Mouse (Mus musculus) olfactory bulb, adult 2 months (tissue): ENCODE measurements around the gene Itgb4. TPM values are rescaled to one million over a fixed set of nuclear protein-coding genes. Genes with fewer than 3 reads are reported as not detected.

Source experiments
- H3K27ac ChIP-seq: fragments of 200-500 bp; 2 replicates; pipeline ENCODE4 v1.5.1; 2012; ENCODE audit warnings: low read depth, low read length; ENCODE audit not compliant: insufficient read depth
- H3K4me1 ChIP-seq: fragments of 200-500 bp; 2 replicates; pipeline ENCODE4 v1.6.1; 2012; ENCODE audit warnings: low read length; ENCODE audit not compliant: control insufficient read depth, insufficient read depth
- H3K4me3 ChIP-seq: fragments of 200-500 bp; 2 replicates; pipeline ENCODE4 v1.5.1; 2012; ENCODE audit warnings: mild to moderate bottlenecking, low read depth, low read length, moderate library complexity; ENCODE audit not compliant: insufficient read depth
- CTCF ChIP-seq: fragments of 200-500 bp; IDR thresholded peaks from 2 replicates; pipeline ENCODE4 v1.5.1; 2012; ENCODE audit warnings: low read depth, mild to moderate bottlenecking, low read length, moderate library complexity; ENCODE audit not compliant: insufficient read depth
- POLR2A ChIP-seq: fragments of 200-500 bp; IDR thresholded peaks from 2 replicates; pipeline ENCODE4 v1.6.1; 2012; ENCODE audit warnings: mild to moderate bottlenecking, low read depth, low read length, moderate library complexity; ENCODE audit not compliant: insufficient read depth
- WGBS: fragments of 180-500 bp; shearing (Covaris S2); methylation state at CpG from one replicate; pipeline ENCODE4 v1.1.7; 2018; 5-methylcytosine and 5-hydroxymethylcytosine counted together
- polyA plus RNA-seq: library from polyadenylated mRNA; stranded (reverse); fragments of >200 nt; gene quantifications from 2 replicates; pipeline ENCODE4 v1.2.4, GENCODE M21; 2012; ENCODE audit warnings: low replicate concordance; ENCODE audit not compliant: missing spikeins, insufficient read depth, insufficient read length

Gene Itgb4
- polyA plus RNA-seq: not detected in 2 replicates

DNA sequence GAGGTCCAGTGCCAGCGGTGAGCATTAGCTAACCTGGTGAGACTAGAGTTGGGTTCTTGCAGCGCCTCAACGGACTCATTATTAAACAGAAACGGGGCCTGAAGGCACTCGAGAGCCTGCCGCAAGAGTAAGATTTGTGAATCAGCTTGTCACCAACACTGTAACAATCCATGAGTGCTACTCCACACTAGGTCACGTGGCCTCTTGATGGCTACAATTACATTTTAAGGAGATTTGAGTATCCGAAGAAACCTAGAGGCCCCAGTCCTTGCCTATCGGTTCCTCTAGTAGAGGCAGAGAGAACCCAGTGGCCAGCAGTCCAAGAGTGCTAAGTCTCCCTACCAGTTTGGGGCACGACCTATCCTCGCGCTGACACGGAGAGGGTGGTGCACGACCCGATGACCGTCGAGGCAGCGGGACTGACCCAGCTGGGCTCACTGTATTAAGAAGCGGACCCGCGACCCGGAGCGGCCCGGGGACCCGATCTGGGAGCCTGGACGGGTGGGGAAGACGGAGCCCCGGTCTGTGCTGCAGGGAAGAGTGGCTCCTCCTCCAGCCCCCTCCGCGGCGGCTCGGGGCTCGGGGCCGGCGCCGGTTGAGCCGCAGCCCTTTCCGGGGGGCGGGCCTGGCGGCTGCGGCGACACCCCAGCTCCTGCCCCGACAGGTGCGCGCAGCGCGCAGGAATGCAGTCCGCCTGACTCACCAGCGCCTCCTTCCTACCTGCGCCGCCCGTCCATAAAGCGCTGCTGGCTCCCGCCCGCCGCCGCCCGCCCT is at the start of gene Itgb4:
Gene Itgb4, plus strand, starts transcription at position 401 of the 774 bp plus-strand sequence.
- 13% methylated on average over 56 of the region's 58 CpGs for WGBS
- peaks cover 6% of the 10 kb centered on the region; the same call in 1 of the 2 replicates for H3K4me1 ChIP-seq
- peak within 1 kb of the TSS; percentile 22 for H3K4me3 ChIP-seq
- H3K27ac ChIP-seq: no peak within 1 kb of the TSS
- no peak for TF ChIP-seq CTCF
- TF ChIP-seq POLR2A: no peak

DNA sequence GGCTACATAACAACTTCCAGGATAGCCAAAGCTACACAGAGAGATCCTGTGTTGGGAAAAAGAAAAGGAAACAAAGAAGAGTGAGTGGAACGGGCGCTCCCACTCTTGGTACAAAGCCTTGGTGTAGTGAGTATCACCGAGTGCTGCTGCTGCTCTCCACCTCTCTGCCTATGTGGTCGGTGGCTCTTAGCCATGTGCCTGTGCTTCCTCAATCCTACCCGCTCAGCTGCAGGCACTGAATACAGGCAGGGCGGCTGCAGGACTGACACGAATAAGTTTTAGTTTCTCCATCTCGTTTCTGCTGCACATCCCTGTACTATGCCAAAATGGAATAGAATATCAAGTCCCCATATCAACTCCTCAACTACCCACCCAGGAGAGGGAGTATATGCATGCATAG is 45.5 kb upstream of the Itgb4 start:
- 88% methylated on average over 8 of the region's 8 CpGs for WGBS
- no peak for TF ChIP-seq POLR2A
- TF ChIP-seq CTCF: no peak
- no peak overlapping the region for H3K27ac ChIP-seq
- H3K4me1 ChIP-seq: peaks cover 2% of the 10 kb centered on the region
- H3K4me3 ChIP-seq: no peak overlapping the region

- no peak overlapping the region for H3K4me3 ChIP-seq
- H3K27ac ChIP-seq: no peak overlapping the region
- TF ChIP-seq POLR2A (no peak), CTCF (no peak)
- WGBS: 67% methylated on average over 3 of the region's 3 CpGs
- peaks cover 5% of the 10 kb centered on the region for H3K4me1 ChIP-seq
These were observed 44.7 kb upstream of the Itgb4 start for GRCm38 (mm10) chr11:115929818-115930217.

DNA sequence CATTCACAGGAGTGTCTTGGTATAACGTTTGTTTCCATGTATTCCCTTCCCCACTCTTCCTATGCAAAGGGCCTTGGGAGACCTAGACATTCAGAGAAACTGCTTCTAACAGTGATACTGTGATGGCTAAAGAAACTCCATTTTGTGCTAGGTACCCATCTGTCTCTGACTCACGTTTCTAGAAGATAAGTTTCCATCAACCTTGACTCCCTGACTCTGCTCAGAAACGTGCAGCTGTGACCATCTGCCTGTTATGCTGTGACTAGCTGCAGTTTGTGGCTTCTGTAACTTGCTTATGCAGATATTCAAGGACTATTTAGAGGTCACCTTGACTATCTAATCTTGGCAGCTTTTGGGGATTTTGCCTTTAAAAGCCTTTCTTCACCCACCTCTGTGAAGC is 43.3 kb upstream of the Itgb4 start:
- TF ChIP-seq POLR2A (no peak), CTCF (no peak)

DNA sequence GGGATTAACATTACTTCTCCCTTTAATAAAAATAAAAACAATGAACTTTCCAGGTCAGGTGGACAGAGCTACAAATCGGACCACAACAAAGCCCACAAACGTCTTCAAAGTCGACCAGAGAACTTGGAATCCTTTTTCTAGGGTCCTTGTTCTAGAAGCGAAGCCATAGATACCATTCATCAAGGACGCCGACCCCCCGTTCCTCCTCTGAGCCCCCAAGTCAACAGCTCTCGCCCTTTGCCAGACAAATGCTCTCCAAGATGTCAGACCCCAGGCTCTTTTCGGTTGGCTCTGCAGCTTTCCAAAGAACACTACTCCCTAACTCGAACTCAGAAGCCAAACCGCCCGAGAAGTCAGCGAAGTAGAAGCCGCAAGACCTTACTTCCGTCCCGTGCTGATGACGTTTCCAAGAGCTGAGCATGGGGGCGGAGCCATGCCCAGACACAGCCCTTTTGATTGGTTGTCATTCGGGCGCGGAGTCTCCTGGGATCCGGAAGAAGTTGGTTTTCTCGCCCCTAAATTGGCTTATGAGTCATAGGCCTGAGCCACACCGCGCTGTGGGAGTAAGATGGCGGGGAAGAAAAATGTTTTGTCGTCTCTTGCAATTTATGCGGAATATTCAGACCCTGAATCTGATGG is 41.3 kb upstream of the Itgb4 start, which contains the start of the genes Sap30bp and Recql5:
Gene Sap30bp, plus strand, starts transcription at position 175 of the 639 bp plus-strand sequence.
Gene Recql5, minus strand, starts transcription at position 370 of the 639 bp plus-strand sequence.
- Histone ChIP-seq H3K27ac (0 out of 2 replicates have a peak within 1 kb of the TSS, but pooled peaks have one; percentile 5), H3K4me1 (peaks cover 6% of the 10 kb centered on the region), H3K4me3 (peak within 1 kb of the TSS; percentile 89)
- TF ChIP-seq CTCF (no peak), POLR2A (peak; percentile 37; the same call in 1 of the 2 replicates)
- under 1% methylated on average over 28 of the region's 28 CpGs for WGBS

More for the DNA sequence above, 43.3 kb upstream of the Itgb4 start:
- WGBS: 74% methylated on average over 3 of the region's 3 CpGs
- H3K27ac ChIP-seq: no peak overlapping the region
- peaks cover 6% of the 10 kb centered on the region for H3K4me1 ChIP-seq
- no peak overlapping the region for H3K4me3 ChIP-seq

DNA sequence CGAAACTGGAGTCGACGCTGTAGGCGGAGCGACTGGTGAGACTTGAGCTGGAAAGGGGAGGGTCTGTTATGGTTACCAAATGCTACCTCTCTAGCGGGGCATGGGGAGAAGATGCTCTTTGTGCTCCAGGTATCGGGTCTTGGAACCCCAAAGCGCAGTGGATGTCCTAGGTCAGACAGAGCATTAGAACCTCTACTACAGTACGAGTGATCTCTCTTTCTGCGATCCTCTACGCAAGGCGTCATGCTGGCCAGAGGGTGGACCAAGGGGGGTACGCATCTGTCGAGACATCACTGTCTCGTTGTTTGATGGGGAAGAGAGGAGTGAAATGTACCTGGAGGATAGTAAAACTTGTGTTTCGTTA is 40.8 kb upstream of the Itgb4 start:
- peak overlapping the region; percentile 74 for H3K4me3 ChIP-seq
- WGBS: under 1% methylated on average over 16 of the region's 16 CpGs

GRCm38 (mm10) chr11:115939690-115940329 is 34.7 kb upstream of the Itgb4 start:
- 30% methylated on average over 6 of the region's 6 CpGs for WGBS
- H3K4me1 ChIP-seq: peaks cover 1% of the 10 kb centered on the region; the same call in 1 of the 2 replicates
- H3K4me3 ChIP-seq: no peak overlapping the region
- TF ChIP-seq CTCF (no peak), POLR2A (no peak)
- no peak overlapping the region for H3K27ac ChIP-seq

More for the DNA sequence above, 40.8 kb upstream of the Itgb4 start:
- 0 out of 2 replicates have a peak overlapping the region, but pooled peaks have one; percentile 5 for H3K27ac ChIP-seq
- TF ChIP-seq POLR2A: no peak
- TF ChIP-seq CTCF: no peak
- H3K4me1 ChIP-seq: peaks cover 6% of the 10 kb centered on the region

GRCm38 (mm10) chr11:115941980-115942379 is 32.5 kb upstream of the Itgb4 start:
- no peak overlapping the region for H3K27ac ChIP-seq
- TF ChIP-seq CTCF: no peak
- TF ChIP-seq POLR2A: no peak
- 84% methylated on average over 7 of the region's 7 CpGs for WGBS

DNA sequence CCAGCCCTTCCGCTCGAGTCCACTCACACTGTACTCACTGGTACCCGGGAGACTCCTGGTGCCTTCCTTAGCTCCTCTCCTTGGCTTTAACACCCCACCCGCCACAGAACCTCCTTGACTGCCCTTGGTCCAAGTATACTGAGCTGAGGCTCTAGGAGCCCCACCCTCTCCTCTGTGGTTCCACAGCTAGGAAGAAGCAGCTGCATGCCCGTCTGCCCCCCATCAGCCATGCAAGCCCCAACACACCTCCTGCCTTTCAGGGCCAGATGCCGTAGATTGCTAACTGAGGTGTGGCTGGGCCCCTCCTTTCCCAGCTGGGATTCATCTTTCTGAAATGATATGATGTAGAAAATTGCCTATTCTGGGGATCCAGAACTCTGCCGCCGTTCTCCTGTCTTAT is 29.3 kb upstream of the Itgb4 start:
- TF ChIP-seq POLR2A (no peak), CTCF (no peak)
- WGBS: 88% methylated on average over 8 of the region's 8 CpGs
- Histone ChIP-seq H3K27ac (no peak overlapping the region), H3K4me3 (no peak overlapping the region), H3K4me1 (peaks cover 10% of the 10 kb centered on the region; the same call in 1 of the 2 replicates)

More at GRCm38 (mm10) chr11:115941980-115942379, 32.5 kb upstream of the Itgb4 start:
- no peak overlapping the region for H3K4me3 ChIP-seq
- no peaks in the 10 kb centered on the region for H3K4me1 ChIP-seq
